Mouse (Mus musculus): ENCODE measurements around the gene Rbm5. TPM values are rescaled to one million over a fixed set of nuclear protein-coding genes. Genes with fewer than 3 reads are reported as not detected.
A peak's percentile ranks its signal among the peaks of the same experiment; 100 is the strongest.

The Rbm5 gene
- polyA plus RNA-seq (2015; fragmentation: Nextera tagmentation; extraction: Ambion mirVana) = 257 and 270 TPM in 2 replicates

DNA sequence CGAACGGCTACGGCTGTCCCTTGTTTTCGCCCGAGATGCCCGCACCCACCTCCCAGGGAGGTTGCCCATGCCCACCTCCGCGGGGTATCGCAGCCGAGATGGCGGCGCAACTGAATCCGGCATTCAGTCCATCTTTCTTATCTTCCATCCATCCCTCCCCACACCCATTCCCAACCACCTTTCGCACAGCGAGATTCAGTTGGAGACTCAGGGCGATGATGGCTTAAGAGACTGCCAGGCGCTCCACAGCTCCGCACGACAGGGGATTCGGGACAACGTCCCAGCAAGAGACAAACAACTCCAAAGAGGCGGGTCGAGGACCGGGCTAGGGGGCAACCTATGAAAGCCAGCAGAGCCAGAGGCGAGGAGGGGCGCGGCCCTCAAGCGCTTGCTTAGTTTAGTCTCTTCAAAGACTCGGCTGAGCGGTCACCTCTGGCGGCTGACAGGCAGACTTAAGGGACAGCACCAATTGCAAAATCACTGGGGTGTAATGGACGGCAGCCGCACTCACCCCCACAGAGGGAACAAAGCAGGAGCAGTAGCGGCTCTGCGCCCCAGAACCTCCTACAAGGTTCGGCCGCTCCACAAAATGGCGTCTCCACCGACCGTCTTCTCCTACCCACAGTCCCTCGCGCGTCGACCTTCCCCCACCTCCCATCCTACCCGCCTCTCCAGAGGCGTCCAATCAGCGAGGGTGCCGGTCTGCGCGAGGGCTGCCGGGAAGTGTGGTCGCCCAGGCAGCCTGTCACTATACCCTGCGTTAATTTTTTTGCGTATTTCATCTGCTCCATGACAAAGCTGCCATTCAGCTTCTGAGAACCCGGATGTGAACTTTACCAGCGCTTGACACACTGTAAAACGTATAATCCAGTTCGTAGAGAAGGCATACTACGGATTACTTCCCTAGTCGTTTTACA lies at the start of gene Rbm5:
TSS of gene Rbm5 (minus strand) at position 623 of the 917 bp plus-strand sequence.
- Histone ChIP-seq H3K9me3 (no peaks in the 10 kb centered on the region), H3K4me3 (peak within 1 kb of the TSS; percentile 93), H3K27me3 (no peaks in the 10 kb centered on the region), H3K4me2 (replicated peaks) (peak within 1 kb of the TSS; percentile 72), H3K9ac (peak within 1 kb of the TSS; percentile 98), H3K27ac (peak within 1 kb of the TSS; percentile 88), H3K36me3 (peaks cover 66% of the 10 kb centered on the region), H3K4me1 (peaks cover 16% of the 10 kb centered on the region)
- whole genome bisulfite sequencing = under 1% methylated on average over 60 of the region's 60 CpGs
- peak; percentile 100 for ATAC-seq (ENCODE audit: low FRiP score, low read depth)

- Histone ChIP-seq H3K4me2 (replicated peaks) (no peak overlapping the region), H3K9me3 (no peaks in the 10 kb centered on the region), H3K9ac (no peak overlapping the region), H3K4me3 (no peak overlapping the region), H3K27me3 (no peaks in the 10 kb centered on the region), H3K4me1 (no peaks in the 10 kb centered on the region), H3K27ac (no peak overlapping the region), H3K36me3 (peaks cover 60% of the 10 kb centered on the region)
- no peak for ATAC-seq (ENCODE audit: low FRiP score, low read depth)
- WGBS = 88% methylated on average over 1 of the region's 1 CpGs
Measured at GRCm38 (mm10) chr9:107812132-107812531, 41.3 kb upstream of the Rbm5 start.

GRCm38 (mm10) chr9:107810985-107811384 lies 40.2 kb upstream of the Rbm5 start:
- Histone ChIP-seq H3K9me3 (no peaks in the 10 kb centered on the region), H3K4me2 (replicated peaks) (no peak overlapping the region), H3K4me1 (no peaks in the 10 kb centered on the region), H3K9ac (no peak overlapping the region), H3K36me3 (peaks cover 48% of the 10 kb centered on the region), H3K4me3 (no peak overlapping the region), H3K27ac (no peak overlapping the region), H3K27me3 (no peaks in the 10 kb centered on the region)
- 95% methylated on average over 2 of the region's 2 CpGs for WGBS
- ATAC-seq (ENCODE audit: low FRiP score, low read depth) = no peak

DNA sequence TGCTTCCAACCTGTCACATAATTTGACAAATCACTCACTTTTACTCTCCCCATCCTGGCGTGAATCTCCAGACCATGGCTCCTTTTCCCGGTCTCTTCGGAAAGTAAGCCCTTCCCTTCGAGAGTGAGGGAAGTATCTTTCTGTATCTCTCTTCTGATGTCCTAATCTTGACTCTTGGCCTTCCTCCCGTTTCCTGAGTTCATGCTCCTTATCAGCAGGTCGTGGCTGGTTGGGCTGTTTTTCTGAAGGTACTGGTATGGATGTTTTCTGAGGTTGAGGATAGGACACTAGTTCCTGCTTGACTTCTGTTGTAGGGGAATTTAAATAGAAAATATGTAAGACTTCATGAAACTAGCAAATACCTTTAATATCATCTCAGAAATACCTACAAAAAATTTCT lies 20.9 kb upstream of the Rbm5 start:
- H3K4me3 ChIP-seq = no peak overlapping the region
- ATAC-seq (ENCODE audit: low FRiP score, low read depth) = no peak
- H3K9ac ChIP-seq = no peak overlapping the region
- H3K27ac ChIP-seq = no peak overlapping the region
- H3K4me2 ChIP-seq (replicated peaks) = no peak overlapping the region
- H3K4me1 ChIP-seq = no peaks in the 10 kb centered on the region
- 87% methylated on average over 6 of the region's 6 CpGs for WGBS
- H3K9me3 ChIP-seq = no peaks in the 10 kb centered on the region
- no peaks in the 10 kb centered on the region for H3K27me3 ChIP-seq
- H3K36me3 ChIP-seq = peaks cover 79% of the 10 kb centered on the region

DNA sequence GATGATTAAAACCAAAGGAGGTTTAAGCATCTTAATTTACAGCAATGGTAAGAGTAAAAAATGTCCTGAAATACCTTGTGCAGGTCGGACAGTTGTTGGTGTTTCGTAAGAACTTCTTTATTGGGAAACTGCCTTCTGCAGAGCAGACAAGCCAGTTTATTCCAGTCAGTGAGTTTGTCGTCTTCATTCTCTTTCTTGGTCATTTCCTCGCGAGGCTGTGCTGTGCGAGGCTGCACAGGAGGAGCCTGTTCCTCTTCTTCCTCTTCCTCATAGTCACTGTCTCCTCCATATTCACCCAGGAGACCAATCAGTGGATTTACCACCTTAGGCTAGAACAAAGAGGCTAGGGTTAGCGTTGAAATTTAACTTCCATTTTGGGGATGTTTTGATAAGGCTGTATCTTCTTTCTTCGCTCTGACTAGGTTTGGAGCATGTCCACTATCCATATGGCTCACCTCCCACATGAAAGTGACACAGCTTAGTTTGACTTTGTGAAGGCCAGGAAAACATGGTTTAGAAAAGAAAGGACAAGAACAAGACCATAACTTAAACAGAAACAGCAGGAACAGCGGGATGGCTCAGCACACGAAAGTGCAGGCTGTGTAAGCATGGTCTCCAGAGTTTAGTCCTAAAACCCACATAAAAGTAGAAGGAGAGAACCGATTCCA lies 11.9 kb upstream of the Rbm5 start:
- Histone ChIP-seq H3K27ac (no peak overlapping the region), H3K4me1 (no peaks in the 10 kb centered on the region), H3K4me3 (no peak overlapping the region), H3K36me3 (peaks cover 90% of the 10 kb centered on the region), H3K9ac (no peak overlapping the region), H3K27me3 (no peaks in the 10 kb centered on the region), H3K9me3 (no peaks in the 10 kb centered on the region), H3K4me2 (replicated peaks) (no peak overlapping the region)
- 94% methylated on average over 11 of the region's 11 CpGs for WGBS
- ATAC-seq (ENCODE audit: low FRiP score, low read depth) = no peak

DNA sequence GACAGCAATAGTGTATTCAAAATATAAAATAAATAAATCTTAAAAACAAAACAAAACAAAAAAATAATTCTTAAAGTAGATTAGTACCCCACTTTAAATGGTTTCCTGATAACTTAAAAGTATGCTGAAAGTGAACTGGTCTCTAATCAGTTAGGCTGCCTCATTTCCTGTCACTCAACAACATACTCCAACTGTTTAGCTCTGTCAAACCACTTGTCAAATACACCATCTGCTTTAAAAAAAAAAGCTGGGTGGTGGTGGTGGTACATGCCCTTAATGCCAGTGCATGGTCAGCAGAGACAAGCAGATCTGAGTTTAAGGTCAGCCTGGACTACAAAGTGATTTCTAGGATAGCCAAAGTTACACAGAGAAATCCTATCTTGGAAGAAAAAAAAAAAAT lies 6.0 kb upstream of the Rbm5 start:
- no peak for ATAC-seq (ENCODE audit: low FRiP score, low read depth)
- Histone ChIP-seq H3K36me3 (peaks cover 85% of the 10 kb centered on the region), H3K4me3 (no peak overlapping the region), H3K27me3 (no peaks in the 10 kb centered on the region), H3K27ac (no peak overlapping the region), H3K4me1 (no peaks in the 10 kb centered on the region), H3K9ac (no peak overlapping the region), H3K9me3 (no peaks in the 10 kb centered on the region), H3K4me2 (replicated peaks) (no peak overlapping the region)

DNA sequence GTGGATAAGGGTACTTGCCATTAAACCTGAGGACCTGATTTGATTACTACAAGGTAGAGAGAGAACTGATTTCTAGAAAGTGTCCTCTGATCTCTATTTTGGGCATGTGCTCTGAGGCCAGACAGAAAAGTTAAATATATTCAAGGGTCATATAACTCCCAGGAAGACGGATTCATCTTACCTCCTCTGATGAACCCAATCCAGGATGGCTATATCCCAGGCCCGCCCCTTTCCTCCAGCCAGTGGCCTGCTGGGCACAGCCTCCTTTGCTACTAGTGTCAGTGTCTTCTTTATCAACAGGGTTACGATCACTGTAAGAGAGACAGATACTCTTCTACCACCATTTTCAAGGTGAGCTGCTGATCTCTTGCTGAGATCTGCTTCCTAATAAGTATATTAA lies 3.6 kb upstream of the Rbm5 start:
- WGBS = 89% methylated on average over 3 of the region's 3 CpGs
- Histone ChIP-seq H3K4me1 (peaks cover 8% of the 10 kb centered on the region), H3K36me3 (peaks cover 61% of the 10 kb centered on the region), H3K4me2 (replicated peaks) (no peak overlapping the region), H3K4me3 (no peak overlapping the region), H3K9me3 (no peaks in the 10 kb centered on the region), H3K27ac (no peak overlapping the region), H3K27me3 (no peaks in the 10 kb centered on the region), H3K9ac (no peak overlapping the region)
- no peak for ATAC-seq (ENCODE audit: low FRiP score, low read depth)

DNA sequence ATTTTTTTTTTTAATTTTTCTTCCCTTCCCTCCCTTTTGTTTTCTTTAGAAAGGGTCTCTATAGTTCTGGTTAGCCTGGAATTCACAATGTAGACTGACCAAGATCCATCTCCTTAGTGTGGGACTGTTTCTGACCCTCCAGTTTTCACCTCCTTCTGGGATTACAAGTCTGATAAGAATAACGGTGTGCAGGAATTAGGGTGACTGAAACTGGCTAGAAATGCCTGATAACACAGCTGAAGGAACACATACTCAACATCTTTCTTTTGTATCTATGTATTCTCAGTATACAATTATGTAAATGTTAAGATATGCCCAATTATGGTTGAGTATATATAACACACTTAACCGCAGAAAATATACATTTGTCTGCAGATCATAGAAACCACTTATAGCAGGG lies 986 bp upstream of the Rbm5 start:
- ATAC-seq (ENCODE audit: low FRiP score, low read depth) = no peak
- 0 out of 2 replicates have a peak overlapping the region, but pooled peaks have one; percentile 64 for H3K4me2 ChIP-seq (replicated peaks)
- peaks cover 67% of the 10 kb centered on the region for H3K36me3 ChIP-seq
- peaks cover 16% of the 10 kb centered on the region for H3K4me1 ChIP-seq
- no peak overlapping the region for H3K9ac ChIP-seq
- H3K27me3 ChIP-seq = no peaks in the 10 kb centered on the region
- no peaks in the 10 kb centered on the region for H3K9me3 ChIP-seq
- no peak overlapping the region for H3K27ac ChIP-seq
- whole genome bisulfite sequencing = 74% methylated on average over 2 of the region's 2 CpGs
- no peak overlapping the region for H3K4me3 ChIP-seq

DNA sequence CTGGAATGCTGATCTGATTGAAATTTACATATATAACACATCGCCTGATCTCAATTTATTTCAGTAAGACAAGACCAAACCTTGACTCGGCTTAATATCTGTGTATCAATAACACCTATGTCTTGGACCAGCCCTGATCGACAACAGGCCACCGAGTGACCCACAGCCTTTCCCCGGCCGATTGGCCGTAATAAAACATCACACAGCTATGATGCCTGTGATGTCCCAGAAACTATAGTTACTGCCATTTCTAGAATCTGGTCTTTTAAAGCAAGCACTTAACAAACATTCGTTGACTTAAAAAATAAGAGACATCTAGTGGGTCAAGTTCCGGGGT lies 791 bp downstream of the Rbm5 start:
- Histone ChIP-seq H3K36me3 (peaks cover 67% of the 10 kb centered on the region), H3K9ac (peak overlapping the region; percentile 98), H3K27me3 (no peaks in the 10 kb centered on the region), H3K4me2 (replicated peaks) (peak overlapping the region; percentile 72), H3K4me3 (peak overlapping the region; percentile 93), H3K9me3 (no peaks in the 10 kb centered on the region), H3K4me1 (peaks cover 16% of the 10 kb centered on the region), H3K27ac (peak overlapping the region; percentile 88; the same call in 1 of the 2 replicates)
- no peak for ATAC-seq (ENCODE audit: low FRiP score, low read depth)
- WGBS = 3% methylated on average over 9 of the region's 9 CpGs

GRCm38 (mm10) chr9:107769445-107770000 lies 1.3 kb downstream of the Rbm5 start:
- H3K27ac ChIP-seq = no peak overlapping the region

GRCm38 (mm10) chr9:107768851-107769250 lies 1.9 kb downstream of the Rbm5 start:
- Histone ChIP-seq H3K4me1 (peaks cover 16% of the 10 kb centered on the region), H3K4me3 (peak overlapping the region; percentile 93), H3K27ac (no peak overlapping the region), H3K4me2 (replicated peaks) (peak overlapping the region; percentile 72), H3K36me3 (peaks cover 67% of the 10 kb centered on the region), H3K9me3 (no peaks in the 10 kb centered on the region), H3K9ac (peak overlapping the region; percentile 98; the same call in 1 of the 2 replicates), H3K27me3 (no peaks in the 10 kb centered on the region)
- 86% methylated on average over 5 of the region's 5 CpGs for WGBS
- no peak for ATAC-seq (ENCODE audit: low FRiP score, low read depth)

More at GRCm38 (mm10) chr9:107769445-107770000, 1.3 kb downstream of the Rbm5 start:
- Histone ChIP-seq H3K9me3 (no peaks in the 10 kb centered on the region), H3K9ac (peak overlapping the region; percentile 98), H3K4me2 (replicated peaks) (peak overlapping the region; percentile 72), H3K36me3 (peaks cover 67% of the 10 kb centered on the region), H3K27me3 (no peaks in the 10 kb centered on the region), H3K4me3 (peak overlapping the region; percentile 93), H3K4me1 (peaks cover 16% of the 10 kb centered on the region)
- ATAC-seq (ENCODE audit: low FRiP score, low read depth) = no peak
- WGBS = 25% methylated on average over 4 of the region's 4 CpGs

DNA sequence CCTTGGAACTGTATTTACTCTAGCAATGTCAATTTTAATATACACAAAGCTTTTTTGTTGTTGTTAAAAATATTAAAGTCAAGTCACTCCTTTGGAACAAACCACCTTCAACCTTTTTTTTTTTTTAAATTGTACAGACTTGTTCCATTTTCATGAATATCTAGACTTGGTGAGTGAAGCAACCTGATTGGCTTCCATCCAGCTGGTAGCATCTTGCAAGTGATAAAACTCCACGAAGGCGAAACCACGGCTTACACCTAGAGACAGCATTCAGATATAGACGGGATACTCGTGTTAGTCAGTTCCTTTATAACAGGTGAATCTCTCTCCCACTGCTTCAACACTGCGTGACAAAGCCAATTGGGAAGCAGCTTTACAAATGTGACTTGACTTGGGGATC lies 11.2 kb downstream of the Rbm5 start:
- no peak overlapping the region for H3K27ac ChIP-seq
- ATAC-seq (ENCODE audit: low FRiP score, low read depth) = no peak

More for the DNA sequence above, 11.2 kb downstream of the Rbm5 start:
- H3K4me1 ChIP-seq = no peaks in the 10 kb centered on the region
- WGBS = 95% methylated on average over 6 of the region's 6 CpGs
- no peak overlapping the region for H3K4me2 ChIP-seq (replicated peaks)
- no peak overlapping the region for H3K9ac ChIP-seq
- H3K36me3 ChIP-seq = peaks cover 94% of the 10 kb centered on the region
- H3K4me3 ChIP-seq = no peak overlapping the region
- H3K9me3 ChIP-seq = no peaks in the 10 kb centered on the region
- no peaks in the 10 kb centered on the region for H3K27me3 ChIP-seq

Data from limb, embryonic 13.5 days (tissue).